Mouse (Mus musculus) megakaryocyte, embryonic 14.5 days (primary cell): ENCODE results near the gene Nicn1. TPM values are rescaled to one million over a fixed set of nuclear protein-coding genes. Genes with fewer than 3 reads are reported as not detected.
"Not testable (repeated sequence)": the region's sequence is repeated elsewhere in the genome, so short reads cannot be mapped to it uniquely, and the experiment has no call there.

ENCODE experiments used
- H3K27me3 ChIP-seq: replicated peaks from 2 replicates; pipeline ENCODE3; 2012; ENCODE audit warnings: inconsistent platforms
- H3K36me3 ChIP-seq: replicated peaks from 2 replicates; pipeline ENCODE3; 2012; ENCODE audit warnings: low read length, inconsistent platforms, mixed read lengths
- H3K4me1 ChIP-seq: 2 replicates; pipeline ENCODE4 v1.6.1; 2012; ENCODE audit warnings: inconsistent platforms
- H3K4me3 ChIP-seq: replicated peaks from 2 replicates; pipeline ENCODE3; 2012; ENCODE audit warnings: moderate library complexity, mild to moderate bottlenecking, inconsistent platforms
- H3K9me3 ChIP-seq: 2 replicates; pipeline ENCODE4 v1.6.1; 2012; ENCODE audit warnings: inconsistent platforms
- FLI1 ChIP-seq: IDR thresholded peaks from 2 replicates; pipeline ENCODE4 v1.6.1; 2012; ENCODE audit warnings: low read length, inconsistent platforms, mixed read lengths
- GATA1 ChIP-seq: IDR thresholded peaks from 3 replicates; pipeline ENCODE4 v1.6.1; 2012; ENCODE audit warnings: mixed read lengths, low read length, inconsistent platforms, borderline replicate concordance
- polyA plus RNA-seq: library from polyadenylated mRNA; stranded (reverse); fragments of >175 nt; gene quantifications from 2 replicates; pipeline ENCODE4 v1.2.3, GENCODE M21; 2012; ENCODE audit warnings: low replicate concordance; ENCODE audit not compliant: insufficient read depth

The Nicn1 gene
- polyA plus RNA-seq, 1 experiment = not detected

DNA sequence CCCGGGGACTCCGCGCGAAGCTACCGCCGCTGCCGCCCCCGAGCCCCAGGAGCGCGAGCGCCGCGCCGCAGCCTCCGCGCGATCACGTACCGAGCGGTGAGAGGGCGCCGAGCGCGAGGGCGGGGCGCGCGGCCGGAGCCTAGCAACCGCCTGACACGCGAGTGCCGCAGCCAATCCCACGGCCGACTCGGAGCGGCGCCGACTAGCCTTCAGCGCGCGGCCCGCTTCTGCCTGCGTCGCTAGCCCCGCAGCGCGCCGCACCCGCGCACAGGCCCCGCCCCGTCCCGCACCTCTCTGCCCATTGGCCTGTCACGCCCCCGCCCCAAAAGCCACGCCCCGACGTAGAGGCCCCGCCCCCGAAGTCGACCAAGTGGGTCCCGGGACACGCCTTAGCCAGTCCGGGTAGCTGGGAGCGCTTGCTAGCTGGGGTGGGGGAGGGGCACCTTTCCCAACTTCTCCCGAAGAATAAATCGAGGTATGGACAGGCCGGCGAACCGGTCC, 26.5 kb upstream of the Nicn1 start, which contains the start of gene Dag1:
Gene Dag1 (minus strand): TSS at position 269 of the 501 bp plus-strand sequence.
- TF ChIP-seq GATA1 (no peak), FLI1 (no peak)
- H3K9me3 ChIP-seq = no peaks in the 10 kb centered on the region
- H3K27me3 ChIP-seq = peaks cover 4% of the 10 kb centered on the region
- no peaks in the 10 kb centered on the region for H3K36me3 ChIP-seq
- peak within 1 kb of the TSS; percentile 99 for H3K4me3 ChIP-seq
- peaks cover 43% of the 10 kb centered on the region for H3K4me1 ChIP-seq

DNA sequence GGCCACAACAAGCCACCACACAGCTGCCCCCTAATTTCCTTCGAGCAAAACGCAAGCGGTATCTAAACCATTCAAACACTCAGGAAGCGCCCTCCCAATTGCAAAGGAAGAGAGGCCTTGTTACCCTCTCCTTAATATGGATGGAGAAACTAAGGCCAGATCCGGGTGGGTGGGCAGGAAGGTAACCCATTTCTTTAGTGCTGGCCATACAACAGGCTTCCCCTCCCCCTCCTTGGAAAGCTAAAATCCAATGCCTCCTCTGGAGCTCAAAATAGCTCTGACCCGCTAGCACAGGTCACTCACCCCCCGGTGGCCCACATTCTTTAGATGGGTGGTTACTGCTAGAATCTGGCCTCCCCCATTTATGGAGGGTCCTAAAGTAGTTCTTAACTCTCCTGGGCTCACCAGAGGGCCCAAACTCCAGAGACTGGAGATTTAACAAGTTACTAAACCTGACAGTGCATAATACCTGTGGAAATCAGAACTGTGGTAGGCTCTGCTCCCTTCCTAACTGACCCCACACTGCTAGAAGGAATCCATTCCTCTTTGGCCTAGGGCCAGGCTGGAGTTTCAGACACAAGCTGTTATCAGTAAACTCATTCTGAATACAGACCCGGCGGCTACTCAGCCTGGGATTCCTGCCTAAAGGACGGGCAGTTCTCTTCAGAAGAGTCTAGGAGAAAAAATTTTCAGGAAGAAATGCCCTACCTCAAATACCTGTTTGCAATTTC, 25.9 kb upstream of the Nicn1 start:
- Histone ChIP-seq H3K4me1 (peaks cover 43% of the 10 kb centered on the region), H3K36me3 (no peaks in the 10 kb centered on the region), H3K27me3 (peaks cover 5% of the 10 kb centered on the region), H3K4me3 (peak overlapping the region; percentile 99), H3K9me3 (no peaks in the 10 kb centered on the region)
- TF ChIP-seq GATA1 (no peak), FLI1 (no peak)

DNA sequence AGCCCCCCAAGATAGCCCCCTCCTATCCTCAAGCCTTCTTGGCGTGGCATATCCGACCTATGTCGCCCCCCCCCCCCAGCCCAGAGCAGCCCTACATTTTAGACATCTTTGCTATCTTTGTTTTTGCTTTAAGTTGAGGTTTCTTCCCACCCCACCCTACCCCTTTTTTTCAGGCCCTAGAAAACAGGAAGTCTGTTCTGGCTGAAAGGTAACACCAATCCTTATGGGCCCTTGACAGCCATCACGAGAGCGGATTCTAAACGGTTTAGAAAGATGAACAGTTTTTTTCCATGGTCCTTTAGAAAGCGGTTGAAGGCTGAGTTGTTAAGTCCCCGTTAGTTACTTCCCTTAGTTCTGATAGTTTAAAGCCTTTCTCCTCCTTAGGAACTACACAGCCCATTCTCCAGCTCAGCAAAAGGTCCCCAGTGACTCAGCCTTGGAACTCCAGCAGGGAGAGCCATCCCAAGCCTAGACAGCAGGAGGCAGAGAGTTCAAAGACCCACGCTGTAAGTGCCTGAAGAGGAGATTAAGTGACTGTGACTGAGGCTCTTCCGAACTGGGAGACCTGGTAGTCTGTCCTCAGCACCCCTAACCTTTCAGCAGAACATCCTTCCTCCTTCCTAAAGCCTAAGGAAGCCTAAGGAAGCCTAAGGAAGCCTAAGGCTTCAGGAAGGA, 23.8 kb upstream of the Nicn1 start:
- Histone ChIP-seq H3K27me3 (peaks cover 13% of the 10 kb centered on the region), H3K4me3 (no peak overlapping the region), H3K4me1 (peaks cover 35% of the 10 kb centered on the region), H3K36me3 (no peaks in the 10 kb centered on the region), H3K9me3 (no peaks in the 10 kb centered on the region)
- TF ChIP-seq GATA1 (no peak), FLI1 (no peak)

DNA sequence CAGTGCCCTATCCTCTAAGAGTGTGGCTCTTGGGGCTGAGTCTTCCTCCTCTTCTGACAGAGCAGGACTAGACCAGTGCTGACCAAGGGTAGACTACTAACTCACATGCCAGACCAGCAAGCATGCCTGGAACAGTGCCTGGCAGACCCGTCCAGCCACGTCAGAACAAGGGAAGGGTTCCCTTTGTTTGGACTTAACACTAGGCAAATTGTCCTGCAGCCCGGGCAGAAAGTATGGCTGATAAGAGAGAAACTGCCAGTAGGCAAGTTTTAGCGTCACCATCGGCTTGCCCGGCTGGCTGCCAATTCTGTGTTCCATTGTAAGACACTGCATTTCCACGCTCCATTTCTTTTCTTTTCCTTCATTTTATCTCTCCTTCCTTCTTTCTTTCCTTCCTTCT, 22.5 kb upstream of the Nicn1 start:
- TF ChIP-seq GATA1 (no peak), FLI1 (no peak)
- no peaks in the 10 kb centered on the region for H3K36me3 ChIP-seq

DNA sequence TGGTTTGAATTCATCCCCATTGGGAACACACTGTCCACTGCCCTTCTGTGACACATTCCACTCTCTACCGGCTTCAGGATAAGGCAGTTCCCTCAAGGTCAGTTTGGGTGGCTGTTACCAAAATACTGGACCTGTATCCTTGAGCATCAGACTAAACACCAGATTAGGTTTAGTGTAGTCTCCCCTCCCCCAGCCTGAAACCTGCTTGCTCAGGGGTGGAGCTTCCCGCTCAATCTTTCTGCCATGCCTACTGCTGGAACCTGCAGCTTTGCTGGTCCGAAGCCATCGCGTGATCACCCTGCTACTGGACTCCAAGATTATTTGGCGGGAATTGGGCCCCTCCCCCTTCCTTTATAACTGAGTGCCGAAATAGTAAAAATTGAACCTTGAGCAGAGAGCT, 21.5 kb upstream of the Nicn1 start:
- H3K4me3 ChIP-seq, H3K36me3 ChIP-seq, H3K9me3 ChIP-seq: not testable (repeated sequence)
- peaks cover 18% of the 10 kb centered on the region for H3K4me1 ChIP-seq
- H3K27me3 ChIP-seq = peaks cover 31% of the 10 kb centered on the region

More for the DNA sequence above, 22.5 kb upstream of the Nicn1 start:
- Histone ChIP-seq H3K27me3 (peaks cover 23% of the 10 kb centered on the region), H3K4me3 (no peak overlapping the region), H3K9me3 (no peaks in the 10 kb centered on the region), H3K4me1 (peaks cover 22% of the 10 kb centered on the region)

DNA sequence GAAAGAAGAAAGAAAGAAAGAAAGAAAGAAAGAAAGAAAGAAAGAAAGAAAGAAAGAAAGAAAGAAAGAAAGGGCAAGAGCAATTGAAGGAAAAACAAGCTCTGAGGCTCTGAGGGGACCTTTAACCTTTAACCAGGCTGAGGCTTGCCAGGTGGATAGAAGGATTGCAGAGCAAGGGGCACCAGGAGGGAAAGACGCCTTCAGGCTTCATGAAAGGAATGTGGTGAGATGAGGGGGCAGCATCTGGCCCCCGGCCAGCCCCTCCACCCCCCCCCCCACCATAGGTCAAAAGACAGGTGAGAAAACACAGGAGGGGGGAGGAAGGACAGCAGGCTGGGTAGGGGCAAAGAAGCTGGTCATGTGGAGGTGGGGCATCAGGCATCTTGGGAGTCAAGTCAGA, 18.3 kb upstream of the Nicn1 start:
- TF ChIP-seq GATA1 = no peak
- Histone ChIP-seq H3K36me3 (no peaks in the 10 kb centered on the region), H3K4me3 (no peak overlapping the region), H3K27me3 (peaks cover 46% of the 10 kb centered on the region), H3K4me1 (peaks cover 13% of the 10 kb centered on the region), H3K9me3 (no peaks in the 10 kb centered on the region)

DNA sequence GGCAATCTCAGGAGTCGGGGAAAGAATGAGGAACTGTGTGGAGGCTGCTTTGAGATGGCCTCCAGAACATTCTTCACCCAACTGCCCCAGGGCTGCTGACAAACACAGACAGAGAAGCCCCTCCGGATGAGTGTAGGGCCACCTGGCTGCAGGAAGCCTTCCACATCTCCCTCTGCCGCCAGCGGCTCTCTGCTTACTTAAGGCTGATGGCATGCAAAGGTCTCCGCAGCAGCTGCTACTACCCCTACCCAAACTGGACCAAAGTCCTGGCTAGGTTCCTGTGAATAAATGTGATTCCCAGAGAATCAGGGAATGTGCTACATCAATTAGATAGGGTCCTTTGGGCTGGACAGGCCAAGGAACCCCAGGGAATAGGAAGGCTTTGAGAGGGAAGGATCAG, 17.5 kb upstream of the Nicn1 start:
- no peak for TF ChIP-seq GATA1
- no peak for TF ChIP-seq FLI1
- H3K4me3 ChIP-seq = no peak overlapping the region
- H3K27me3 ChIP-seq = peaks cover 42% of the 10 kb centered on the region

DNA sequence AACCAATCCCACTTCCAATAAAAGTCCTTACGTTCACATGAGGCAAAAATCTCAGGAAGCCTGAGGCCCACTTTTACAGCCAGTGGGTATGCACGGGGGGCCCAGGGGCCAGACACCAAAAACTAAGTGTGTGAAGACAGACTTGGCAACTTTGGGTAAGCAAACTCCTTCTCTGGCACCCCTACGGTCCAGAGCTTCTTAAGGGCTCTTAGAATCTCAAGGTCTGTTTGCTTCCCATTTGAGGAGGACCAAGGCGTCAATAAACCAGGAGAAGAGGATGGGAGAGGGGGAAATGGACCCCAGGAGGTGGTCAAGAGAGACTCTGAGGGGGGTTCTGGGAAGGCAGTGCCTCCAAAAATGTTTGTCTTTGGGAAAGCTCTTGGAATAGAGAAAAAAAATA, 16.7 kb upstream of the Nicn1 start:
- H3K27me3 ChIP-seq = peaks cover 45% of the 10 kb centered on the region
- H3K9me3 ChIP-seq = no peaks in the 10 kb centered on the region
- H3K4me3 ChIP-seq = no peak overlapping the region
- no peaks in the 10 kb centered on the region for H3K36me3 ChIP-seq
- H3K4me1 ChIP-seq = peaks cover 9% of the 10 kb centered on the region
- TF ChIP-seq FLI1 (no peak), GATA1 (no peak)

More for the DNA sequence above, 17.5 kb upstream of the Nicn1 start:
- Histone ChIP-seq H3K36me3 (no peaks in the 10 kb centered on the region), H3K9me3 (no peaks in the 10 kb centered on the region), H3K4me1 (peaks cover 10% of the 10 kb centered on the region)

DNA sequence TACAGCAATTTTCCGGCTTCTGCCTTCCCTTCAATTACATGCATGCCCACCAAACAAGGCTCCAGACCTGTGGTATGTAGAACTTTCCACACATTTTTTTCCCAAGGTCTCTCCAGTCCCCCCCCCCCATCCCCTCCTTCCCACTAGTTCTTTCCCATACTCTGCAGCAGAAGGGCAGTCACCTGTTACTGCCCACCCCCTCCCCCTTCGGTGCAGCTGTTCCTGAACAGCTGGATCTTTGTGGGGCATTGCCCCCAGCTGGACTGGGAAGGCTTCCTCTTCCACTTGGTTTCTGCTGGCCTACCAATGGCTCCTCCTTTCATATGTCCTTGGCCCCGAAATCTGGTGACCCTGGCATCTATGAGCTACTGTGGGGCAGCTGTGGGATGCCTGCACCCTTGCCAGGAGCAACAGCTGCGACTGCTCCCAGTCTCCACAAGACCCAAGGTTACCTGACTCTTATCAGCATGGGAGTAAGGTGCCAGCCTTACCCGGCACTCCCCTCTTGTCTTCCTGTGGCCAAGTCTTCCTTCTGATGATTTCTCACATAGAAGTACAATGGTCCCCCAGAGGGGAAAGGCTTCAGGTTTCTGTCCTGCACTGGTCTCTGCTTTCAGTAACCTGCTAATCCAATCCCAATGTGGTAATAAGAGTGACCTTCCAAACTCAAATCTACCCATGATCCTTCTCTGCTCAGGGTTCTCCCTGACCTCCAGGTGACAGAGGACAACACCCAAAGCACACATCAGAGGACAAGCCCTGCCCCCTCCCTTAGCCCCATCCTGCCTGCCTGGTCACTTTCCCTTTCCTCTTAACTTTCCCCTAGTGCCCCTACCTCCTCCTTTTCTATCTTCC, 15.5 kb upstream of the Nicn1 start:
- H3K4me1 ChIP-seq = peaks cover 14% of the 10 kb centered on the region
- H3K9me3 ChIP-seq = no peaks in the 10 kb centered on the region
- H3K4me3 ChIP-seq = no peak overlapping the region
- H3K27me3 ChIP-seq = peaks cover 42% of the 10 kb centered on the region
- no peaks in the 10 kb centered on the region for H3K36me3 ChIP-seq
- TF ChIP-seq GATA1 (no peak), FLI1 (no peak)

DNA sequence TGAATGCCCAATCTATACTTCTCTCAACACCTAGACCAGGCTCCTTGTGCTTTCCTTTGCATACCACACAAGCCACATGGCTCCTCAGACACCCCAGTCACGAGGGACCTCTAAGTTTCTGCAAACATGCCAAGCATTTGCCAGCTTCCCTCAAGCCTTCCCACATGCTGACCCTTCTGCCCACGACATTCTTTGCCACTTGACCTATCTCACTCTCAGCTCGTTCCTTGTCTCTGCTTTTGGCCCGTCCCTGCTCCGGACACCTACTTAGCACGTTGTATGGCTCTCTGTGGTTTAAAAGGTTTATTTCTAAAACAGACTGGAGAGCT, 14.9 kb upstream of the Nicn1 start:
- Histone ChIP-seq H3K27me3 (peaks cover 41% of the 10 kb centered on the region), H3K36me3 (no peaks in the 10 kb centered on the region), H3K4me3 (no peak overlapping the region), H3K4me1 (peaks cover 20% of the 10 kb centered on the region), H3K9me3 (no peaks in the 10 kb centered on the region)
- no peak for TF ChIP-seq GATA1
- no peak for TF ChIP-seq FLI1
